Mouse (Mus musculus): ENCODE results near the gene Toporsl. TPM values are rescaled to one million over a fixed set of nuclear protein-coding genes. Genes with fewer than 3 reads are reported as not detected.

Gene Toporsl
- total and polyA plus RNA-seq, 2 experiments from 2014 or later = not detected

DNA sequence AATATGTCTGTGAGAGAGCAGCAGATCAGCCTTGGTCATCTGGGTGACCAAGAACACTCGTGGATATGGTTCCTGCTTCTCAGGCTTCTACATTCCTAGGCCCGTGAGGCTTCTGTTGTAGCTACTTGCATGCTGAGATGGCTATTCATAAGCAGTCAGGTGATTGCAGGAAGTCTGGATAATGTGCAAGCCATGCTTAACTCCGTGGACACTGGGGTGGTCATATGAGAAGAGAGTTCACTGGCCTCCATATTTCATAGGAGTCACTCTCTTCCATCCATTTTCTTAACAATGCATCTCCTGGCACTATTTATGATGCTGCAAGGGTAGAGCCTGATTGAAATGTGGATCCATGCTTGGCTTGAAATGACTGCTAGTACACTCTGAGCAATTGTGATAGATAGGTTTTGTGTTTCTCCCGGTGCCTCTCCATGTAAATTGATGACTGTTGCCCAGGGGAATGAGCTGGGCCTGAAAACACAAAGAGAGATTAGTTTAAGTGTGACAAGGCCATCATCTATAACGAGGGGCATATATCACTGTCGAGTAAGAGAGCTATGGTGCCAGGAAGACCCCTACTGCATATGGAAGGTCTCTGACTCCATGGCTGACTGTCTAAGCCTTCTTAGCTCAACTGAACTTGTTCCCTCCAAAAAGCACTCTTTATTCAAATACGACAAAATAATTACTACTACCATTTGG lies 2.3 kb downstream of the Toporsl start:
- Histone ChIP-seq H3K4me1 (ENCODE audit: insufficient read depth, low read length) (no peaks in the 10 kb centered on the region; the same call in 1 of the 2 replicates), H3K27me3 (ENCODE audit: insufficient read depth, low read length) (no peaks in the 10 kb centered on the region), H3K9me3 (ENCODE audit: low read length) (no peaks in the 10 kb centered on the region), H3K27ac (no peak overlapping the region), H3K4me2 (ENCODE audit: low read depth, low read length) (no peak overlapping the region), H3K9ac (replicated peaks; ENCODE audit: low read length) (no peak overlapping the region), H3K36me3 (ENCODE audit: insufficient read depth, low read length) (no peaks in the 10 kb centered on the region), H3K4me3 (ENCODE audit: low read length) (no peak overlapping the region)
- DNase-seq (ENCODE audit: low spot score) (peak; percentile 7), ATAC-seq (no peak)
- TF ChIP-seq CTCF (IDR thresholded peaks at IDR 0.05; ENCODE audit: low read depth) = no peak
- 41% methylated on average over 7 of the region's 7 CpGs for WGBS

DNA sequence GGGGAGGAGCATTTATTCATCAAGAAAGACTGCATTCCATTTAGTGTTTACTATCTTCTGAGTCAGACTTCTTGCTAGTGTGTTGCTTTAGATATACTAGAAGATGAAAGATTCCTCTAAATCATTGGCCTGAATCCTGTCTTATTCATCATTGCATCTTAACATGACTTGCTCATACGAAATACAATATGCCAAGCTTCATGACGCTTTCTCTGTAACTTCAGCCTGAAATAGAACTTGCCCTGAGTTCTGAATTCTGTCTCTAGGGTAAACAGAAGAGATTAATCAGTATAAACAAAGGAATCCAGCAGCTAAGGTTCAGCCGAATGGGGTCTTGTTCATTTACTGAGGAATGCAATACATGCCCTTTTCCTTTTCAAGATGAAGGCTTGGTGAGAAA lies 10.8 kb downstream of the Toporsl start:
- no peak for TF ChIP-seq CTCF (IDR thresholded peaks at IDR 0.05; ENCODE audit: low read depth)
- no peak for ATAC-seq
- Histone ChIP-seq H3K4me1 (ENCODE audit: insufficient read depth, low read length) (no peaks in the 10 kb centered on the region), H3K36me3 (ENCODE audit: insufficient read depth, low read length) (no peaks in the 10 kb centered on the region), H3K9ac (replicated peaks; ENCODE audit: low read length) (no peak overlapping the region), H3K9me3 (ENCODE audit: low read length) (no peaks in the 10 kb centered on the region), H3K27me3 (ENCODE audit: insufficient read depth, low read length) (no peaks in the 10 kb centered on the region), H3K4me2 (ENCODE audit: low read depth, low read length) (no peak overlapping the region), H3K4me3 (ENCODE audit: low read length) (no peak overlapping the region), H3K27ac (no peak overlapping the region)
- WGBS = 50% methylated on average over 3 of the region's 3 CpGs
- DNase-seq (ENCODE audit: low spot score) = no peak

DNA sequence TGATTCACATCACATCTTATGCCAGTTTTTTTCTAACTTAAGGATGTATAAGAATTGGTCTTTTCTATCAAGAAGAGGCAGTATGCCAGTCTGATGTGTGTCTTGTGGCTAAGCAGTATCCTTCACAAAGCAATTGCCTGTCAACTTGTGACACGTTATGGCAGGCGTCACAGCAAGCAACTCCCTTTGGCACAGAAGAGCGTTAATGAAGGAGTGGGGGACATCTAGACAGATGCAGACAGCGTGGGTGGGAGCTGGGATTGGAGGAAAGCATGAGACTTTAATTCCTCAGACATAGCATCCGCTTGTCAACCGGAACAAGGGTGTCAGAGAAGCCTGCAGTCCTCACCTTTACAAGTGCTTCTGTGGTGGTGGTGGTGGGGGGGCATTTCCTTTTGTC lies 38.9 kb downstream of the Toporsl start:
- no peak for TF ChIP-seq CTCF (IDR thresholded peaks at IDR 0.05; ENCODE audit: low read depth)
- H3K27ac ChIP-seq = no peak overlapping the region
- no peaks in the 10 kb centered on the region for H3K27me3 ChIP-seq (ENCODE audit: insufficient read depth, low read length)
- 49% methylated on average over 6 of the region's 6 CpGs for WGBS
- peak; percentile 31 for DNase-seq (ENCODE audit: low spot score)
- no peaks in the 10 kb centered on the region for H3K4me1 ChIP-seq (ENCODE audit: insufficient read depth, low read length)
- no peaks in the 10 kb centered on the region for H3K9me3 ChIP-seq (ENCODE audit: low read length)
- no peak overlapping the region for H3K9ac ChIP-seq (replicated peaks; ENCODE audit: low read length)
- H3K4me2 ChIP-seq (ENCODE audit: low read depth, low read length) = no peak overlapping the region
- peak; percentile 59 for ATAC-seq
- no peaks in the 10 kb centered on the region for H3K36me3 ChIP-seq (ENCODE audit: insufficient read depth, low read length)
- no peak overlapping the region for H3K4me3 ChIP-seq (ENCODE audit: low read length)

DNA sequence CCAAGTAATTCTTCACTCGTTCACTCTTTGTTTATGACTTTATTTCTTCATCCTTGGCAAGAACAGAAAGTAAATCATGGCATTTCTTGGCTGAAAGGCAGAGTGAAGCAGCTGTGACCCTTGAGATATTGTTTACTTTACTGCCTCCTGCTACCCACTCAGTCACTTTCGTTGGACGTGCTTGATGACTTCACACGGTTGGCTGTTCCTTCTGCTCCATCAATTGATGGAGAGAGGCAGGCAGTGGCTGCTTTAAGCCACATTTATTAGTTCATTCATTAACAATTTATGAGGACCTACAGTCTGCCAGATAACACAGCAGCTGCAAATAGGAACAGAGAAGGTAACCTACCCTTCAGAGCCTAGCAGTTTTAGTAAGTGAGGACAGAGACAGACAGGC lies 51.7 kb downstream of the Toporsl start:
- H3K27ac ChIP-seq = no peak overlapping the region
- no peaks in the 10 kb centered on the region for H3K9me3 ChIP-seq (ENCODE audit: low read length)
- H3K9ac ChIP-seq (replicated peaks; ENCODE audit: low read length) = no peak overlapping the region
- TF ChIP-seq CTCF (IDR thresholded peaks at IDR 0.05; ENCODE audit: low read depth) = no peak
- H3K4me3 ChIP-seq (ENCODE audit: low read length) = no peak overlapping the region
- H3K36me3 ChIP-seq (ENCODE audit: insufficient read depth, low read length) = no peaks in the 10 kb centered on the region
- H3K4me1 ChIP-seq (ENCODE audit: insufficient read depth, low read length) = no peaks in the 10 kb centered on the region
- H3K4me2 ChIP-seq (ENCODE audit: low read depth, low read length) = no peak overlapping the region
- ATAC-seq (peak; percentile 53; the same call in 1 of the 2 replicates), DNase-seq (ENCODE audit: low spot score) (no peak)
- H3K27me3 ChIP-seq (ENCODE audit: insufficient read depth, low read length) = no peaks in the 10 kb centered on the region
- WGBS = 37% methylated on average over 4 of the region's 4 CpGs

DNA sequence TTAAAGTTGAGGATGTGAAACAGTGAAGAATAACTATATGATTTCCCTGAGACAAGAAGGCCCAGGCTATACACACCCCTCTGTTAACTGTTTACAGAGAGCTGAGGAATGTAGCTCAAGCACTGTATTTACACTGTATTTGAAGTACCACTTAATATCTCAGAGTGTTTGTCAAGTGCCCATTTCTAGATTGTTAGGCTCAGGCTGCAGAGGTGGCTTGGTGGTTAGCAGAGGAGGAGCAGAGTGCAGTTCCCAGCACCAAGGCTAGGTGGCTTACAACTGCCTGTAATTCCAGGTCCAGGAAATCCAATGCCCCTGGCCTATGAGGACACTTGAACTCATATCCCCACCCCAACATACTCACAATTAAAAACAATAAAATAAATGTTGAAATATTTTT lies 63.6 kb downstream of the Toporsl start:
- ATAC-seq (no peak), DNase-seq (ENCODE audit: low spot score) (no peak)
- Histone ChIP-seq H3K4me1 (ENCODE audit: insufficient read depth, low read length) (no peaks in the 10 kb centered on the region), H3K36me3 (ENCODE audit: insufficient read depth, low read length) (no peaks in the 10 kb centered on the region), H3K4me2 (ENCODE audit: low read depth, low read length) (no peak overlapping the region), H3K27me3 (ENCODE audit: insufficient read depth, low read length) (no peaks in the 10 kb centered on the region), H3K4me3 (ENCODE audit: low read length) (no peak overlapping the region), H3K27ac (no peak overlapping the region), H3K9me3 (ENCODE audit: low read length) (no peaks in the 10 kb centered on the region), H3K9ac (replicated peaks; ENCODE audit: low read length) (no peak overlapping the region)
- TF ChIP-seq CTCF (IDR thresholded peaks at IDR 0.05; ENCODE audit: low read depth) = peak; percentile 6; the same call in 1 of the 2 replicates

DNA sequence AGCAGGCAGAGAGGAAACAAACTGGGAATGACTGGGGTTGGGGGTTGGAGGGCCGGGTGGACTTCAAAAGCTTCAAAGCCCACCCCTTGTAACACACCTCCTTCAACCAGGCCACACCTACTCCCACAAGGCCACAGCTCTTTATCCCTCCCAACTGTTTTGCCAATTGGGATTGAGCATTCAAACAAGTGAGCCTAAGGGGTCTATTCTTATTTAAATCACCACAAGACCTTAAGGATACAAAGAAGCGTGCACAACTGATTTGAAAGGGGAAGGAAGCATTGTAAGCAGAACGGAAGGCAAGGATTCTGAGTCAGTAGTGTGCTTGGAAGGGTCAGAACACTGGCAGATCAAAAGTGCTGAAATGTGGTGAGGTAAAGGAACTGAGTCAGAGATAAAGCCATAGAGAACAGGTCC lies 64.6 kb downstream of the Toporsl start:
- ATAC-seq = 0 out of 2 replicates have a peak, but pooled peaks have one; percentile 56
- 12% methylated on average over 3 of the region's 3 CpGs for WGBS
- TF ChIP-seq CTCF (IDR thresholded peaks at IDR 0.05; ENCODE audit: low read depth) = no peak

DNA sequence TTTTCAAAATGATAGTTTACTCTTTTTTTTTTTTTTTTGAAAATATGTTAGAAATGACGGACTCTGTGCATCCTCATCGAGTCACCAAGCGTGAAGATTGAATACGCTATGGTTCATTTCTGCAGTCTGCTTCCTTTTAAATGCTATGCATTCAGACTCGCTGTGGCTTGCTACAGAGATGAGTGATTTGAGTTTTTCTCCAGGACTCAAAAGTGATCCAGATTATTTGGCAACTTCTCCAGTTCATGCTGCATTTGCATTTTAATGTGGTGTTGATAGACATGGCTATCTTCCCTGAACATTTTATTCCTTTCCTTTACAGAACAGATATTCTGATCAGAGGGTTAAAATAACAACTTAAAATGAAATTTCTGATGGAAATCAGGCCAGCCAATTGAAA lies 65.2 kb downstream of the Toporsl start:
- ATAC-seq (no peak), DNase-seq (ENCODE audit: low spot score) (no peak)
- Histone ChIP-seq H3K27ac (no peak overlapping the region), H3K9me3 (ENCODE audit: low read length) (no peaks in the 10 kb centered on the region), H3K4me3 (ENCODE audit: low read length) (no peak overlapping the region), H3K4me2 (ENCODE audit: low read depth, low read length) (peak overlapping the region; percentile 22), H3K4me1 (ENCODE audit: insufficient read depth, low read length) (no peaks in the 10 kb centered on the region), H3K27me3 (ENCODE audit: insufficient read depth, low read length) (no peaks in the 10 kb centered on the region), H3K36me3 (ENCODE audit: insufficient read depth, low read length) (no peaks in the 10 kb centered on the region), H3K9ac (replicated peaks; ENCODE audit: low read length) (no peak overlapping the region)
- TF ChIP-seq CTCF (IDR thresholded peaks at IDR 0.05; ENCODE audit: low read depth) = no peak
- WGBS = 29% methylated on average over 5 of the region's 5 CpGs

More for the DNA sequence above, 64.6 kb downstream of the Toporsl start:
- Histone ChIP-seq H3K36me3 (ENCODE audit: insufficient read depth, low read length) (no peaks in the 10 kb centered on the region), H3K9me3 (ENCODE audit: low read length) (no peaks in the 10 kb centered on the region), H3K27me3 (ENCODE audit: insufficient read depth, low read length) (no peaks in the 10 kb centered on the region), H3K9ac (replicated peaks; ENCODE audit: low read length) (no peak overlapping the region), H3K4me1 (ENCODE audit: insufficient read depth, low read length) (no peaks in the 10 kb centered on the region), H3K27ac (no peak overlapping the region), H3K4me2 (ENCODE audit: low read depth, low read length) (peak overlapping the region; percentile 22), H3K4me3 (ENCODE audit: low read length) (no peak overlapping the region)
- no peak for DNase-seq (ENCODE audit: low spot score)

Other genes with a start within 250 kb of the Toporsl start
- gene Smc2, start 157.0 kb upstream of the Toporsl start, total RNA-seq (2014; rRNA removed) = 13.3 and 16.0 TPM in 2 replicates
- 55.8 and 64.6 TPM in 2 replicates for gene Smc2, start 157.0 kb upstream of the Toporsl start, polyA plus RNA-seq (2015; fragmentation: Nextera tagmentation; extraction: Ambion mirVana)
- gene Vma21-ps, start 99.0 kb upstream of the Toporsl start, total RNA-seq (2014; rRNA removed) = not detected in 2 replicates
- gene Vma21-ps, start 99.0 kb upstream of the Toporsl start, polyA plus RNA-seq (2015; fragmentation: Nextera tagmentation; extraction: Ambion mirVana) = not detected in 2 replicates
- gene Olfr275, start 218.3 kb downstream of the Toporsl start, total RNA-seq (2014; rRNA removed) = not detected in 2 replicates
- gene Olfr275, start 218.3 kb downstream of the Toporsl start, polyA plus RNA-seq (2015; fragmentation: Nextera tagmentation; extraction: Ambion mirVana) = not detected in 2 replicates

Measured in hindbrain, postnatal 0 days (tissue).